Mouse (Mus musculus) right cerebral cortex, adult 2 months (tissue): ENCODE results near the gene Mmaa.
A peak's percentile ranks its signal among the peaks of the same experiment; 100 is the strongest.

Experiments used
- DNase-seq, 2 experiments: peaks; one replicate each; pipeline ENCODE4 v3.0.0; 2021 to 2022; ENCODE audit warnings: low spot score in 2 of 2

Gene Mmaa

DNA sequence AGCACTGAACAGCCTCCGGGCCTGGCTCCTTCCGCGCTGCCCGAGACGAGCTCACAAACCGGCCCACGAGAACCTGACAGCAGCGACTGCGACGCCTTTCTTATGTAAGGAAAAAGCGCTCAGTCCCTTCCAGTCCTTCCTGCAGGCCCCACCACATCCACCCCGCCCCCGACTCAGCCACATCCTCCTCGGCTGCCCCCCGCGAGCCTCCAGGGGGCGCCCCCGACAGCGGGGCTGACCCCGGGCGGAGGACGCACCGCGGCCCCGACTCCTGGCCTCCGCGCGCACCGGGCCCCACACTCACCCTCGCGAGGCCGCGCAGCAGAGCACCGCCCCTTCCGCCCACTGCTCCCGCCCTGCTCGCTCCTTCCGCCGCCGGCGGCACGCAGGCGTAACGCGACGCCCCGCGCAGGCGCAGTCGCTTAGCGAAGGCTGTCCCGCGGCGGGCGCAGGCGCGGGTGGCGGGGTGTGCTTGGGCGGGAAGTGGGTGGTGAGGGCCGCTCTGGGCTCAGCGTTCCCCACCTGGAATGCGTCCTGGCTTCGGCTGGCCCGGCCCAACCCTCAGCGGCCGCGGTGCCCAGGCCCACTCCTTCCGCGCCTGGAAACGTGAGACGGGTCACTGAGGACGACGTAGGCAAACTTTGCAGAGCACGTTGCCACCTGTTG lies at the start of gene Mmaa:
Gene Mmaa, minus strand, starts transcription at position 328 of the 666 bp plus-strand sequence.
- peak; percentile 94 for DNase-seq

DNA sequence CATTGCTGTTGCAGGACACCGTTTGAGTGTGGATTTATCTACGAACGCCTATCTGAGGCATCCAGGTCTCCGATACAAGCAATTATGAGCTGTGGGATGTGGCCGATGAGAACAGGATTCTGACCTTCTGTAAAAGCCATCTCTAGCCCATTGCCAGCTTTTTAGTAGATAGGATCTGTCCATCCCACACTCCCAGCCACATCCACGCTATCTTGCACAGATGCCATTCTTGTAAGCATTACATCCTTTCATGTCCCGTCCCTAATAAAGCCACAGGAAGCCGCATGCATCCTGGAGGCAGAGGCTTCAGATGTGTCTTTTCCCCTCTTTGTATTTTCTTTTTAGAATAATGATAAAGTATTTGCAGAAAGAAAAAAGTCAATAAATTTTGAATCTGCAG lies 46.5 kb upstream of the Mmaa start:
- no peak for DNase-seq

DNA sequence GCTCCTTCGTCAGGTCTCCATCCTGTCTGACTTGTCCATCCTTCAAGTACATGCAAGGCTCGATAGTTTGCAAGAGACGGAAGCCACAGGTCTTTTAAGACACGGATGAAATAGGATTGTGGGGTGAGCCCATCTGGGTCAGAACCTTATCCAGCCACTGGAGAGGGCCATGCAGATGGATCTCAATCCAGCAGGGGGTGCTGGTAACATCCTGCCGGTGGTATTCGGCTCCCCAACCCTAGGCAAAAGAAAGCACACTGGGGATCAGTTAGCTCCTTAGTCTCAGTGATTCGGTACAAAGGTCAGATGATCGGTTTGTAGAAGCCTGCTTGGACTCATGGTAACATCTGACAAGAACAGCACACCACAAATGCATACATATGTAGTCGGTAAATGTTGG lies 44.8 kb upstream of the Mmaa start:
- DNase-seq: no peak

DNA sequence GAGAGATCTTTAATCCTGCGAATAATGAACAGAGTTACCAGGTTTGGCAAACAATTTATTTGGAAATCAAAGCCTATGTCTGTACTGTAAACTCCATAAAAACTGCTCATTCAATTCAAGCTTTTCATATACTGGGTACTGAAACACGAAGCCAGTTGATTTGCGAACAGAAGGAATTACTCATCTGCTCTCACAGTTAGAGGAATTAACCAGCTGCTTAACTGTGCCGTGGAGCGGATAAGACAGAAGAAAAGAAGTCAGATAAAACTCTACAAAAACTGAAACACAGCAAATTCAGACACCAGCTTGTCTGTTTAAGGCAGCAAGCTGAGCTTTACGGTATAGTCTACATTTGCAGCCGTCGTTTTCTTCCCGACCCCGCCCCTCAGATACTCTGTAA lies 43.9 kb upstream of the Mmaa start:
- DNase-seq: no peak

DNA sequence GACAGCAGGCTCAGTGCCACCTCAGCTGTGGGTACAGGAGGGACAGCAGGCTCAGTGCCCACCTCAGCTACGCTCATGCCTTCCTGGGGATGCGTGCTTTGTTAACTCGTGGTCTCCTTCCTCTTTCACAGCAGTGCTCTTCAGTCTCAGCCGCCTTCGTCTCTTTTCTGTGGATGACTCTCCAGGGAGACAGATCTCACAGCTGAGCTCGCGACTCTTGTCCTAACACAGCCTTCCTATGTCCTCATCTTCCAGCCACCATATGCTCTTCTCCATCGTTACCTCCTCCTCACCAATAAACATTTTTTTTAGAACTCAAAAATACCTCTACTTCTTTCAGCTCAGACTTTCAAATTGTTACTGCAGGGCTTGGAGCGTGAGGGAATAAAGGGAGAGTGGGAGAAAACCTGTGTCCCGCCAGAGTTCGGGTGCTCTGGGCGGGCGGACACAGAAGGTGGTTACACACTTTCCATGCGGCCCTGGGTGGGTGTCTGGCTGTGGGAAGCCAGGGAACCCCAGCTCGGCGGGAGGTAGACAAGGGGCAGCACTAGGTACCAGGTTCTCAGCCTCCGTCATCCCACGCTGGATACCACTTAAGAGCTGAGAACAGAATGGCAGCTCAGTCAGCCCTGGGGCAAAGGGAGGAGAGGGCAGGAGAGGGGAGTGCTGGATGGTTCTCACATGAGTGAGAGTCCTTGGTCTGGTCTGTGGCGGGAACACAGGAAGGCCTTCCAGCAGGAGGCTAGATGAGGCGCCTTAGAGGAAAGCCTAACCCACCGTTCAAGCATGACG lies 37.6 kb upstream of the Mmaa start:
- DNase-seq: no peak

DNA sequence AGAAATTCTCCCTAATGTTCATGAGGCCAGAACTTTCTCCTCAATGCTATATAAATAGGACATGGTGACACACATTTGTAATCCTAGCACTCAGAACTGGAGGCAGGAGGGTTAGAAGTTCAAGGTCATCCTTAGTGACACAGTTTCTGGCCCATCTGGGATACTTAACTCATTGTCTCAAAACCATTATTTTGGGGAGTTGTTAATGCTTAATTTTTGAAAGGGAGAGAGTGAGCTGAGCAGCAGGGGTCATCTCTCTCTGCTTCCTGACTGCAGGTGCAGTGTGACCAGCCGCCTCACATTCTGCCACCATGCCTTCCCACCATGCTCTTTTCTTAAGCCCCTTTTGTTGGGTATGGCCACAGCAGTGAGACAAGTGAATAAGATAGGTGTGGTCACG lies 36.8 kb upstream of the Mmaa start:
- DNase-seq: no peak

DNA sequence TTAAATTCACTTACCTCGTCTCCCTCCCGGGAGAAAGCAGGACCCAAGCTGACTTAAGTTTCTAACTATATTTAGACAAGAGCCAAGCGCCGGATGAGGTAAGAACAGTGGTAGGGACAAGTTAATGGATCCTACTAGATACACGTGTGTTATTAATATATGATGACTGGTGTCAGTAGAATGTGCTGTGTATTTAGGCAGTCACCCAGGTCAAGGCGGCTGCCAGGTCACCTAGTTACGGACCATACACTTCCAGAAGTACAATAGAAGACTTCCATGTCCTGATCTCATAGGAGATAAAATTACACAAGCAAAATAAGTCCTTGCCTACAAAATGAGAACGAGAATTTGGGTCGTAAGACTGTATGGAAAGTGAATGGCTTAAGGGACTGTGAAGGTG lies 36.3 kb upstream of the Mmaa start:
- DNase-seq: no peak

DNA sequence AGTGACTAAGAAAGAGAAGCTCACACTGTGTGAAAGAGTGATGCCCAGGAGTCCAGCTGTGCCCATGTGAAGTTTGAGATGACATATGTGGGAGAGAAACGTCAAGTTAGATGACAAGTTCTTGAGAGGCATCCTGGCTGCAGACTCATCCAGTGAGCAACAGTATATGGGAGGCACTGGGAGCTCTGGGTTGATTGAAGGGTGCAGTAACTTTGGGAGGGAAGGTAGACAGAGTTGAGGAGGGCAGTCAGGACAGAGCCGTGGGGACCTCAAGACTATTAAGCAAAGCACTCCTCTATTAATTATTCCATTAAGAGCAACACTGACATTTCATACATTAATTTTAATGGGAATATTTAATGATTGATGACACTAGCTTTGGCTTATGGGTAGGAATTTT lies 35.0 kb upstream of the Mmaa start:
- DNase-seq: no peak

DNA sequence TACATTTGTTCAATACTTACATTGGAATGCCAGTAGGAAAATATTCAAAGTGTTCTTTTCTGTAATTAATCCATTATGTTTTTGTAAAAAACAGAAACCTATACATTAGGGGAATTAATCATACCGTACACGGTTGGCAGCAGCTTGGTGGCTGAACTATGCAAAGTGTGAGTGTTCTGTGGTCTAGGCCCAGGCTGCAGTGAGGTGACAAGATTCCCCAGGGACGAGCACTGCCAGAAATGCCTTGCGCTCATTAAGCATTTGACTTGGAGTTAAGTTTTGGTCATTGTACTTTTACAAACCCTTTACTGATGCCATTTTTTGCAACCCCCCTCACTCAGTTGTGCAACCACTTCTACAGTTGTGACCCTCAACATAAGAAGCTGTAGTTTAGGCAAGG lies 34.4 kb upstream of the Mmaa start:
- no peak for DNase-seq

DNA sequence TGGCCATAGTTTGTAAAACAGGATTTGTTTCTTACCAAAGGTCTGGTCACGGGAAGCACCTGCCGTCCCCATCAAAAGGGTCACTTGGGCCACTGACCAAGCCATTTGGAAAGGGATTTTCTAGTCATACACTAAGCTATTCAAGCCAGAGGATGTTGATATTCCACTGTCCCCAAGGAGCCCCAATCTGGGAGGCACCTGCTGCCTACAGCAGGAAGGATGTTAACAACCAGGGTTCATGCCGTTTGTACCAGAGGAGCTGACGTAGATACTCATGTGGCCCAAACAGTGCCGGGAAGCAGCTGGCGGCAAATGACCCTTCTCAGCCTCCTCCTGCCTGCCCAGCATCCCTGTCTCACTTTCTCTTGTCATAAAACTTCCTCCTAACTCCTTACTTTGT lies 30.8 kb upstream of the Mmaa start:
- DNase-seq: no peak

DNA sequence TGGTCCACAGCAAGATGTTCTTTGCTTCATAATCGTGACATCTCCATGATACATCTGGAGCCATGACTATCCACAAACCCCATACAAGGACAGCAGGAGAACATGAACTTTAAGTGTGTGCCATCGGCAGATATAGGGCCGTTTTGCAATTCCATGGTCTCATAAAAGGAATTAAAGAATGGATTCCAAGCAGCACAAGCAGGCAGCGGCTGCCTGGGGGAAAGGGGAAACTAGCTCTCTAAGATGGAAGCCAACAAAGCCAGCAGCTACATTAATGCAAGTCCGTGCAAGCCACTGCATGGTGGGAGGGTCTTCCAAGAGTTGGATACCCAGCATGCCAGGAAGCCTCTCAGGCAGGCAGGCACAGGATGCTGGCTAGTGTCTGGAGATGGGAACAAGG lies 30.2 kb upstream of the Mmaa start:
- DNase-seq: no peak

DNA sequence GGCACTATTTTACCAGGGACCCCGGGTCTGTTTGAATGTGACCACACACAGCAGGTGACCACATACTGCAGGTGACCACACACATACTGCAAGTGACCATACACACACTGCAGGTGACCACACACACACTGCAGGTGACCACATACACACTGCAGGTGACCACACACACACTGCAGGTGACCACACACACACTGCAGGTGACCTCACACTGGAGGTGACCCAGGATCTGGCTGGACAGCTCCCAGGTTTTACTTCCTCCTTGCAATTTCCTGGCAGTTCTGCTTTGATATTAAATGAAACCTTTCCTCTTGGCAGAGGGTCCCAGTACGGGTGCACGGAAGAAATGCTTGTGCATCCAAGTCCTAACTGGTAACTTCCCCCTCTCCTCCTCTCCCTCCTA lies 29.3 kb upstream of the Mmaa start:
- DNase-seq: no peak

DNA sequence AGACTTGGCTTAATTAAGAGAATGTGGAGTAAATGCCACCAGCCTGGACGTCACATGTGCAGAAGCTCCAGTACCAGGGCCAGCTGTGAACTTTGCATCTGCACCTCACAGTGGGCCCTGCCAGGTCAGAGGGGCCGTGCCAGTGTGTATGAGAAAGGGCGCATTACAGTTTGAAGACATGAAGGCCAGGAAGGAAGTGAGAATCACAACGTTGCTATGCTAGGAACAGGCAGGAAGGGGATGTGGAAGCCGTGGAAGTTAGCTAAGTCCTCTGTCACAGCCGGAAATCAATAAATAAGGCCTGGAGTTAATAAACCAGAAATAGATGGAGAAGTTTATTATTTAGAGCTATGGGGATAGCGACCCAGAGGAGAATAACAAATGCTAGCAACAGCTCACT lies 28.4 kb upstream of the Mmaa start:
- DNase-seq: no peak

DNA sequence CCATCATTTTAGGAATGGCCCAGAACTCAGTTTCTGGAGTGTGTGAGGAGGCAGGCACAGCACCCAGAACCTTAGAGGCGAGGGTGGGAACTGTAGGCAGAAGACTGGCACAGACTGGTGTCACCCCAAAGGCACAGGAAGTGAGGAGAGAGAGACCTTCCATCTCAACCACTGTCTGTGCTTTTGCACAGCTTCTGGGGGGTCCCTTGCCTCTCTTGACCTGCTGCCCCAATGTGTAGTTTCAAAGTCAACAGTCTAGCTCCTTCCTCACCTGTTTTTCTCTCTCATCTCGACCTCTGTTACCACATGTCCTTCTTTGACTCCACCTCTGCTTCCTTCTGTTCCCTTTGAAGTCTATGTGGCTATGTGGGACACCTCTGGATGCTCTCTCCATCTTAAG lies 16.1 kb upstream of the Mmaa start:
- no peak for DNase-seq

DNA sequence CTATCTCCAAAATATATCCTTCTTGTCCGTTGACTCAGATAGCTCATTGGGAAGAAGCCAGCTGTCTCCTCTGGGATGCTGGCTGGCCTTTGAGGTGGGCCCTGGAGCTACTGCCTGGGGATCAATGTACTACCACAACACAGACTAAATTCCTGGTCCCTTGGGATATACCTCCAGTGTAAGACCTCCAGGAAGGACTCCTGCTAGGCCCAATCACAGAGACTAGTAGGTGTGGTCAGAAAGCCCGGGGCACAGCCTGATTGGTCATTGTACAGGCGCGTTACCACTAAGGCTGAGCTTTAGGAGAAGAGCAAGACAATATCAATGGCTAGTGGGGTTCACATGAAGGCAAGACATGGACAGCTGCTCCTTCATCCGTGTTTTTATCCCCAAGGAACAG lies 11.2 kb upstream of the Mmaa start:
- no peak for DNase-seq

DNA sequence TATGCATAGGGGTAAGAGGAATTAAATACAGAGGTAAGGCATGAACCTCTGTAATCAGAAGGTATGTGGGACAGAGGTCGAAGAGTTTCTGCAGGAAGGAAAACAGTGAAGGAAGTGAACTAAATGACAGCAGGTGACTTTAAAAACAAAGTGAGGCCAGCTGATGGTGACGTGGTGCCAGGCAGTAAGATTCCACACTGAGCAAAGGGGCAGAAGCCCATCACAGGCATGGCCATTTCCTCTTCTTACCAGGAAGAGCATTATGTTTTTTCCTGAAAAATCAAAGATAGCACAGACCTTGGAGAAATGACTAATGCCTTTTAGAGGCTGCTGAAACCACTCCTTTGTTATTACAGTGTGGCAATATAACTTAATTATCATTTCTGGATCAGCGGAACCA lies 6.8 kb upstream of the Mmaa start:
- DNase-seq: no peak

DNA sequence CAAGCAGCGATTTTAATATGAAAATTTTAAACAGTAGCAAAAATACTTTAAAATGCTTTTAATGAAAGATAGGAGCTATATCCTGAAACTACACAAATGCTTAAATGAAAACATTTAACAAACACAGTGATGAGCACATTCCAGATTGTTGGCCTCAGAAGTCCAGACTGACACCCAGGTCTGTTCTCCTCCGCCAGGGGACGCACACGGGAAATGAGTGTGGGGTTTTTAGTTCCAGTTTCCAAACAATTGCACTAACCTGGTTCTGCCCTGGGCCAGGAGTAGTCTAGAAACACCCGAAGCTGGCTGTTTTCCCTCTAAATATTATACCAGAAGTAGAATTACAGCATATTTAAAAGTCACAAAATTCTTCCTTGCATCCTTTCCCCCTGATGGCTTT lies 5.0 kb upstream of the Mmaa start:
- DNase-seq: no peak

DNA sequence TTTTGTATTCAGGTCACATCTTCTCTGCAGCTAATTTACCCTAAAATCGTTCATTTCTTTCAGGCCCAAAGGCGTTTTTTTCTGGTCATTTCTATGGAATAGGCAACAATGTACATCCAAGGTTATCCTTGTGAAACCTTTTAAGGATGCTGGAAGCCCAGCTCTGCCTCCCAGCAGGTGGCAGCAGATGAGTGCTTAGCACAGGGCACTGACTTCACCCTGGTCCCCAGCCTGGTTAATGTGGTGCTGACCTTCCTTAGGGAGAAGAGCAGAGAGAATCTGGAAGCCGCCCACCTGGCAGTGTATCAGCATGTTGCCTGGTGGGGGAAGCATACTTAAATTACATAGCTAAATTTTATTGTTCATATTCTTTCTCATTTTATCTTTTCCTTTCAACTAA lies 3.0 kb upstream of the Mmaa start:
- DNase-seq: peak; percentile 76 to 78

DNA sequence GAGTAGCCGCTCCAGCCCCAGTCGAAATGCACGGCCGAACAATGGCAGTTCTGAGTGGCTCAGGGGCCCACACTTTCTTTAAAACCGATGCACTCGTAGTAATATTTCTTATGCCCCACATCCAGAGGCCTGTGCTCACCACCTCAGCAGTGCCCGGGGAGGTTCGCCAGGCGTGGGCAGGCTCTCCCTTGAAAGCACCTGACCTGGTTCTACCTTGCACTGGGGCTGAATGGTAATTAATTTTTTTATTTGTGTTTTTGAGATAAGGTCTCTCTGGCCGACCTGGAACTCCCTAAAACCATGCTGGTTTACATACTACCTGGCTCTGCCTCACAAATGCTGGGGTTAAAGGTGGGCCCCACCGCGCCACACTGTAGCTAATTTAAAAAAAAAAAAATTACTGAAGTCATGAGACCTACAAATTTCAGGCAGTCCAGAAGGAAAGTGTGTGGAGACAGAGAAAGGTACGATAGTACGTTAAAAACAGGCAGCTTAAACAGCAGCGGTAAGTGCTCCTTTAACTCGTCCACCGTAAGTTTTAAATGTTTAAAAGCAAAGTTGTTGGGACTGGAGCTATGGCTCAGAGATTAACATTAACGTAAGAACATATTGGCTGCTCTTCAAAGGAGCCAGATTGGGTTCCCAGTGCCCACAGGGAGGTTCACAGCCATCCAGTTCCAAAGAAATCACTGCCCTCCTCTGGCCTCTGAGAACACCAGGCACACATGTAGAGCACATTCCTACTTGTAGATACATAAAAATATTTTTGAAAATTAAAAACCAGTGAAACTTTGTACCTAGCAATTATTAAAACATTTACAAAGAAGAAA lies 754 bp upstream of the Mmaa start:
- no peak for DNase-seq

DNA sequence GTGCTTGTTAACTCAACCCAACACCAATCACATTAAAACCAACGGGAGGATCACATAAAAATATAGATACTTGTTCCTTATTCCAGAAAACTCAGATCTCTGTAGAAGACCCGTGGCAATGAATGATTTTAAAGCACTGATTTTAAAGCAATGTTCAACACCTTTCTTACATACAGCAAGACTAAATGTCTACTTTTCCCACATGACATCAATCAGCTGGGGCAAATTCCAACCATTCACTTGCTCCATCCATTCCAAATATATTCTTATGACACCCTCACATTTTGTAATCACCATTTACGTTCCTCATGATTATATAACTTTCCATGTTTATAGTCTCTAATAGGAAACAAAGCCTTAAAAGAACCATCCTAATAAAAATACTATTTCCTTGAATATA lies 896 bp downstream of the Mmaa start:
- no peak for DNase-seq

DNA sequence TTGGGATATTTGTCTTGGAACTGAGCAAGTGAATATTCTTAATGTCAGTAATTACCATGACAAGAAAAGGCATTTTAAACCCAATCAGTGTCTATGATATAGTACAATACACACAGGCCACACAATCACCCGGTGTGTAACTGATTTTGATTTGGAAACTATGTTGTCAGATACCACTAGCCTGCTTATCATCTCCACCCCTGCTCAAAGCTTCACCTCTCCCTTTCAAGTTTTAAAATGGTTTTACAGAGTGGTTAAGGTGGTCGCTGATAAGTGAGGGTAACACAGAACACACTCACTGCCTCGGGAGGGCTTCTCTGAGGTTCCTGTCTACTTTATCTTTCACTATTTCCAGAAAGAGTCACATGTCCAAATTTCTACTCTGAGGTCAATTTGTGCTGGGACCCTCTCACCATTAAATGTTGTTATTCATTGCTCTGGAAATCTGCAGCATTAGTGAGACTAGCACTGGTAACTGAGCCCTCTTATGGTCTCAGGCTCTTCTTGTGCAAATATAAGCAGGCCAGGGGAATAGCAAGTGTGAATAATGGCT lies 1.9 kb downstream of the Mmaa start:
- DNase-seq: no peak

DNA sequence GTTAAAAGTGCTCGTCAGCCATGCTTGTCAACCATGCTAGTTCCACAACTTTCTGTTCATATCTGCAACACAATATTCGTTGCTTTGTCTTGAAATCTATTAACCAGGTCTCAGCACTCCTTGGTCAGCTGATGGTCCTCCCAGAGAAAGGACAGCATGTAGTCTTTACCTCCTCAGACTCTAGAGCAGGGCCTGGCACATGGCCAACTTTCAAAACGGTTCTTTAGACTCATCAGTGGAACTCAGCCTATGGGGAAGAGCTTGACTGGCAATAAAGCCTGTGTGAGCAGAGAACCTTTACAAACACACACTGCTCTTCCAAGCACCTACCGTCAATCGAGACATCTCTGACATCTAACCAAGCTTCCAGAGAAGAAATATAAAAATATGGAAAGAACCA lies 5.1 kb downstream of the Mmaa start:
- no peak for DNase-seq

DNA sequence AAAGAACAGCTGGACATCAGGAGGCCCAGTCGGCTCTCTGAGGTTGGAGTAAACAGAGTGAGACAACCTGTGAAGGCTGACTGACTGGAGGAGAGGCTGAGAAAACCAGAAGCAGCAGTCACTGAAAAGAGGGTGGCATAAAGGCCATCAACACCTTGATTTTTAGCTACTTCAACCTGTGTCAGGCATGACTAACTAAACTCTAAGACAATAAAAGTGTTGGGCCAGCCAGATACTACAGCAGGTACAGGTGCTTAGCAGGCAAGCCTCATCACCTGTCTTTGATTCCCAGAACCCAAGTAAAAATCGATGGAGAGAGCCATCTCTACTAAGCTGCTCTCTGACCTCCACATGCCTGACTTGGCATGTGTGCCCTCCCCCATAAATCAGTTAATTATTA lies 6.1 kb downstream of the Mmaa start:
- DNase-seq: no peak
